Mouse (Mus musculus) embryonic facial prominence, embryonic 10.5 days (tissue): Measurements from ENCODE around the gene Syngr4. TPM values are rescaled to one million over a fixed set of nuclear protein-coding genes. Genes with fewer than 3 reads are reported as not detected.

Source experiments
- DNase-seq: peaks from one replicate; pipeline ENCODE4 v3.0.0-alpha.2; 2017; ENCODE audit warnings: low spot score
- H3K27ac ChIP-seq: fragments of 300-500 bp; sonication (generic); replicated peaks from 2 replicates; pipeline ENCODE4 v1.5.1; 2016; ENCODE audit warnings: mild to moderate bottlenecking
- H3K27me3 ChIP-seq: fragments of 300-500 bp; sonication (generic); replicated peaks from 2 replicates; pipeline ENCODE4 v1.6.1; 2016; ENCODE audit warnings: low read depth, mild to moderate bottlenecking; ENCODE audit not compliant: poor library complexity, severe bottlenecking
- H3K36me3 ChIP-seq: fragments of 300-500 bp; sonication (generic); replicated peaks from 2 replicates; pipeline ENCODE4 v1.6.1; 2016; ENCODE audit warnings: mild to moderate bottlenecking, moderate library complexity
- H3K4me1 ChIP-seq: fragments of 300-500 bp; sonication (generic); 2 replicates; pipeline ENCODE4 v1.6.1; 2016
- H3K4me3 ChIP-seq: fragments of 300-500 bp; sonication (generic); 2 replicates; pipeline ENCODE4 v1.5.1; 2016; ENCODE audit warnings: mild to moderate bottlenecking, moderate library complexity
- H3K9me3 ChIP-seq: fragments of 300-500 bp; sonication (generic); 2 replicates; pipeline ENCODE4 v1.6.1; 2016; ENCODE audit warnings: mild to moderate bottlenecking
- WGBS: fragments of 180-500 bp; shearing (Covaris S2); methylation state at CpG from one replicate; pipeline ENCODE4 v1.1.7; 2016; 5-methylcytosine and 5-hydroxymethylcytosine counted together
- polyA plus RNA-seq: library from polyadenylated mRNA; unstranded; fragments of >200 nt; fragmentation: Nextera tagmentation; extraction: Ambion mirVana; gene quantifications from 2 replicates; pipeline ENCODE4 v1.2.1, GENCODE M21; 2016

The Syngr4 gene
- polyA plus RNA-seq, 1 experiment from 2014 or later, result 1.3 TPM

DNA sequence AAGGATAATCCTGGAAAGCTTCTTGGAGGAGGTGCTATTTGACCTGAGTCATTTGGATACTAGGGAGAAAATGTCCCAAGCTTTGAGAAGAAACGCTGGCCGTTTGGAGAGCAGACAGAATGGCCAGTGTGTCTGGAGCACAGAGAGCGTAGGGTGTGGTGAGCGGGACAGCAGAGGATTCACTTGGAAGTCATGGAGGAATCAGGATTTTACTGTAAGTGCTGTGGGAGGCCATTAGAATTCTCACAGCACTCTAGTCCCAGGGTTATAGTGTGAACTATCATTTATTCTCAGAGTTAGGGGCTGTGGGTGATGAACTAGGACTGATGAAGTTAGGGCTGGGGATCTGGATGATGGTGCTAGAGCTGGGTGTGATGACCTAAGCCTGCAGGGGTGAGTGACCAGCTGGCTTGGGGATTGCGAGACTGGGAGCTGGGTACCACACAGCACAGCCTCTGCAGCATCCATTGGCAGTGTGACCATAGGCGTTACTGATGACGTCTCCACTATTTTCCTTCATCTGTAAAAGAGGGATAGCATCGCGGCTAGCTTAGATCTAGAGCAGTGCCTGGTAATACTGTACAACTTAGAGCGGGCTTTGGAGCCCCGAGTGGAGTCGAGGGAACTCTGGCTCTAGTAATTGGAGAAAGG, 25.6 kb upstream of the Syngr4 start:
- 79% methylated on average over 12 of the region's 12 CpGs for WGBS
- no peak for DNase-seq
- Histone ChIP-seq H3K27me3 (peaks cover 18% of the 10 kb centered on the region), H3K9me3 (peaks cover 6% of the 10 kb centered on the region; the same call in 1 of the 2 replicates), H3K4me3 (no peak overlapping the region; the same call in 1 of the 2 replicates), H3K27ac (peak overlapping the region; percentile 83), H3K36me3 (no peaks in the 10 kb centered on the region; the same call in 1 of the 2 replicates), H3K4me1 (peaks cover 54% of the 10 kb centered on the region)

DNA sequence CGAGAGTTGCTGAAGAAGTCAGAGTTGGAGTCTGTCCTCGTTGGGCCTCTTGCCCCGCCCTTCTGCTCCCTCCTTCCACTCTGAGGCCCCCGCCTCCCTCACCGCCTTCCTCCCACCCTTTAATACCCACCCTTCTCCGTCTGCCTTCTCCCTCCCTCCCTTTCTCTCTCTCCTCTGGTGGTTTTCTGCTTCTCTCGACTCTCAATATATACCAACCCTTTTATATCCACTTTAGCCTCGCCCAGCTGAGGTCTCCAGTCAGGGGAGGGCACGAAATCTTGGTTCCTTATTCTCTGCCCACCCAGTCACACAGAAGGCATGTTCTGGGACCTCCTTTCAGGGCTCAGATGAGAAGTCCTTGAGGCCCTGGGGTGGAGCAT, 24.7 kb upstream of the Syngr4 start, which contains the start of gene Emp3:
TSS of gene Emp3 (minus strand) at position 163 of the 380 bp plus-strand sequence.
- Histone ChIP-seq H3K4me3 (peak within 1 kb of the TSS; percentile 38), H3K4me1 (peaks cover 63% of the 10 kb centered on the region), H3K36me3 (no peaks in the 10 kb centered on the region; the same call in 1 of the 2 replicates), H3K27me3 (peaks cover 16% of the 10 kb centered on the region), H3K27ac (peak within 1 kb of the TSS; percentile 83), H3K9me3 (peaks cover 6% of the 10 kb centered on the region; the same call in 1 of the 2 replicates)
- 47% methylated on average over 9 of the region's 9 CpGs for WGBS
- DNase-seq, result no peak

DNA sequence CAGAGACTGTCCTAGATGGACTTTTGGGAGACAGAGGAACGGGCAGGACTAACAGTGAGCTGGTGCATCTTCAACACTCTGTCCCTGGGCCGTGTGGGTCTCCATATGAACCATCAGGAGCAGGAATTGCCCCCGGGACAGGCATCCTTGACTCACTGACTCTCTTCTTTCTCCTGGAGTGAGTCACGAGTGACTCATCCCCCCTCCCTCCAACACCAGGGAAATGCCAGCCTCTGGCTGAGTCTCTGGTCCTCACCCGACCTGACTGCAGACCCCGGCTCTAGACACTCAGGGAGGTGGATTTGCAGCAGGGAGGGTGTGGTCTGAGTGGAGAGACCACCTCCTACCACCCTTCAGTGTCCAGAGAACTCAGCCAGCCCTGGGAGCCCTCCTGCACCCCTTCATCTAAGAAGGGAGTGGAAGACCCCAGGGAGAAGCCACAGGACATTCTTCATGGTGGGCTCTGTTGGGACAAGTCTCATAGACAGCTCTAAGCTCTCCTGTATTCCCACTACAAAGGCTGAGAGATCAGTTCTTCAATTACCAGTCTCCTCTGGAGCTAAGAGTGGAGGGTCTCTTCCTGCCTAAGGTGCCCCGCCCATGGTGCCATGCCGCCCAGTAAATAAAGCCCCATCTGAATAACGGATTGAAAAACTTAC, 24.2 kb upstream of the Syngr4 start:
- H3K27ac ChIP-seq, result peak overlapping the region; percentile 16
- 52% methylated on average over 9 of the region's 9 CpGs for WGBS
- no peaks in the 10 kb centered on the region; the same call in 1 of the 2 replicates for H3K36me3 ChIP-seq
- peaks cover 16% of the 10 kb centered on the region for H3K27me3 ChIP-seq
- peaks cover 6% of the 10 kb centered on the region; the same call in 1 of the 2 replicates for H3K9me3 ChIP-seq
- no peak for DNase-seq
- peak overlapping the region; percentile 38 for H3K4me3 ChIP-seq
- H3K4me1 ChIP-seq, result peaks cover 67% of the 10 kb centered on the region

DNA sequence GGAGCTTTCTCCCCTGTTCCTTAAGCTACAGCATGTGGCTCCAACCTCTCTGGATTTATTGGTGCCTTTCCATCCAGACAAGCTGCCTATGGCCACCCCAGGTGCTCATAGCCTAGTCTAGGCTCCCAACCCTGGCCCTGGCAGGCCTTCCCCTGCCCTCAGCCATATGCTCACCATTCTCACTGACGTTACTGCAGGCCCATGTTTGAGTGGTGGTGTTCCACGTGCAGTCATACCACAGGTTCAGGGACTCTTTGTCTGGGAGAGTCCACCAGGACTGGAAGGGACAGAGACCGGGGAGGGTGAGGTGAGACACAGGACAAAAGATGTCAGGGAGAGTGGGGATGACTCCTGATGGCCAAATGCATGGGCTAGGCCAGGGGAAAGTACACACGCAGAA, 23.2 kb upstream of the Syngr4 start:
- no peak for DNase-seq
- WGBS, result 82% methylated on average over 4 of the region's 4 CpGs
- Histone ChIP-seq H3K9me3 (no peaks in the 10 kb centered on the region), H3K36me3 (no peaks in the 10 kb centered on the region), H3K27me3 (peaks cover 16% of the 10 kb centered on the region), H3K4me1 (peaks cover 67% of the 10 kb centered on the region), H3K27ac (0 out of 2 replicates have a peak overlapping the region, but pooled peaks have one; percentile 16), H3K4me3 (peak overlapping the region; percentile 21; the same call in 1 of the 2 replicates)

DNA sequence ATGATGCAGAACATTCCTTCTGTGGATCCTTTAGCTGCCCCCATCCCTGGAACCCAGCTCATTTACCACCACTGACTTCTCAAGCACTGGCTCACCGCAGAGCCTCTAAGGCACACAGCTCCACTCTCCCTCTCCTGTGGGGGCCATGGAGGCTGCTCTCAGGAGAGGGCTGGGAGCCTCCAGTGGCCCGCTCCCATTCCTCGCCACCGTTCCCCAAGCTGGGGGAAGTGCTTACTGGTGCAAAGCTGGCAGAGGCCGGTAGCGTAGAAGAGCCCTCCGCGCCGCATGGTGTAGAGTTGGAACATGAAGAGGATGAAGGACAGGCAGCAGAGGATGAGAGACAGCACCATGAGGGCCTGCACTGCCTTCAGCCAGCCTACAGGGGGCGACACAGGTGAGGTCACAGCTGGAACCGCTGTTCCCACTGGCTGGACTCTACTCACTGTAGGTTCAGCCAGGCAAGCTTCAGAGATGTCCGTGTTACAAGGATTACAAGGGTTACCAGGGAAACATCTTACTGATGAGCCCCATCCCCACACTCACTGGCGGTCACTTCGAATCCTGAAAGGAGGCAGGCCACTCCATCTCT, 22.7 kb upstream of the Syngr4 start:
- H3K27ac ChIP-seq, result 0 out of 2 replicates have a peak overlapping the region, but pooled peaks have one; percentile 14
- 60% methylated on average over 14 of the region's 14 CpGs for WGBS
- H3K4me3 ChIP-seq, result no peak overlapping the region
- H3K36me3 ChIP-seq, result no peaks in the 10 kb centered on the region; the same call in 1 of the 2 replicates
- DNase-seq, result no peak
- H3K9me3 ChIP-seq, result no peaks in the 10 kb centered on the region
- peaks cover 16% of the 10 kb centered on the region for H3K27me3 ChIP-seq
- H3K4me1 ChIP-seq, result peaks cover 67% of the 10 kb centered on the region

DNA sequence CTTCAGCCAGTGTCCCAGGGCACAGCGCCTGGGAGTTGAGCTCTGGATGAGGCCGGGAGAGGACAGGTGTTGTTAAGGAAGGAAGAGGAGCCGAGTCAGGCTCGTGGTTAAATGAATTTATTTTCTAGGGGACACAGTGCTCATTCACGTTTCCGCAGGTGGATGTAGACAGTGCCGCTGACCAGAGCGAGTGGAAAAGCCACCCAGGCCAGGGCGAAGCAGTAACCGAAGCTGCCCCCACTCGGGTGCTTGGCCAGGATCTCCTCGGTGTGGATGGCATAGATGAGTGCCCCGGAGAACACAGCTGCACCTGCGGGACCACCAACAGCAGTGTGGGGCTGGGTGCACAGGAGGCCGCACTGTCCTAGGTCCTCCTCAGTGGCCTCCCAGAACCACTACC, 21.4 kb upstream of the Syngr4 start:
- DNase-seq, result no peak
- Histone ChIP-seq H3K27me3 (peaks cover 16% of the 10 kb centered on the region), H3K9me3 (no peaks in the 10 kb centered on the region), H3K27ac (peak overlapping the region; percentile 86), H3K4me1 (peaks cover 56% of the 10 kb centered on the region), H3K36me3 (peaks cover 5% of the 10 kb centered on the region; the same call in 1 of the 2 replicates), H3K4me3 (0 out of 2 replicates have a peak overlapping the region, but pooled peaks have one; percentile 41)
- 90% methylated on average over 15 of the region's 15 CpGs for WGBS

DNA sequence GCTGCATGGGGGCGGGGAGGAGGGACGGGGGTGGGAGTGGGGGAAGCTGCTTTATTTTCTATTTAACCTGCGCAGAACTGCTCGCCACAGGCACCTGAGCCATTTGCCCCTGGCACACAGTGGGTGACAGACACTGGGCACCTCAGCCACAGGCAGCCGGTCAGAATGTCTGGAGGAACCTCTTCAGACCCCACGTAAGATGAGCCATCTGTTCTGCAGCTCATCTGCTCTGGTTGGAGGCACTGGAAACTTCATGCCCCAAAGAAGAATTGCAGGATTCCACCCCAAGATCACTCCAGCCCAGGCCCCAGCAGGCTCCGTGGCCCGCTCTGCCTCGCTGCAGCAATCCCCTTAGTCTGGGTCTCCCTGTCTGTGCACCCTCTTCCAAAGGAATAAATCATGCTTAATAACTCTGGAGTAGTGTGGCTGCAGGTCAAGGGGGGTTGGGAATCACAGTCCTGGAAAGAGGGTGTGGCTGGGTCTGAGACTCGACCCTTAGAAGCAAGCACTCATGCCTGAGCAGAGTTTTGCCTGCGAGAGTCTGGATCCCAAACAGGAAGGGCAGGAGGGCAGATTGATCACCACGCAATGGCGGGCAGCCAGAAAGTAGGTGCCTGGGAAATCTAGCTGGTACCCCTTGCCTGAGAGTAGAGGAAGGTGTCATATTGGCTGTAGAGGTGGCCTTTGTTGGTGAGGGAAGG, 20.6 kb upstream of the Syngr4 start:
- Histone ChIP-seq H3K4me3 (peak overlapping the region; percentile 41), H3K27ac (peak overlapping the region; percentile 86), H3K9me3 (no peaks in the 10 kb centered on the region), H3K4me1 (peaks cover 48% of the 10 kb centered on the region), H3K27me3 (peaks cover 16% of the 10 kb centered on the region), H3K36me3 (peaks cover 6% of the 10 kb centered on the region; the same call in 1 of the 2 replicates)
- DNase-seq, result no peak
- 45% methylated on average over 13 of the region's 13 CpGs for WGBS

DNA sequence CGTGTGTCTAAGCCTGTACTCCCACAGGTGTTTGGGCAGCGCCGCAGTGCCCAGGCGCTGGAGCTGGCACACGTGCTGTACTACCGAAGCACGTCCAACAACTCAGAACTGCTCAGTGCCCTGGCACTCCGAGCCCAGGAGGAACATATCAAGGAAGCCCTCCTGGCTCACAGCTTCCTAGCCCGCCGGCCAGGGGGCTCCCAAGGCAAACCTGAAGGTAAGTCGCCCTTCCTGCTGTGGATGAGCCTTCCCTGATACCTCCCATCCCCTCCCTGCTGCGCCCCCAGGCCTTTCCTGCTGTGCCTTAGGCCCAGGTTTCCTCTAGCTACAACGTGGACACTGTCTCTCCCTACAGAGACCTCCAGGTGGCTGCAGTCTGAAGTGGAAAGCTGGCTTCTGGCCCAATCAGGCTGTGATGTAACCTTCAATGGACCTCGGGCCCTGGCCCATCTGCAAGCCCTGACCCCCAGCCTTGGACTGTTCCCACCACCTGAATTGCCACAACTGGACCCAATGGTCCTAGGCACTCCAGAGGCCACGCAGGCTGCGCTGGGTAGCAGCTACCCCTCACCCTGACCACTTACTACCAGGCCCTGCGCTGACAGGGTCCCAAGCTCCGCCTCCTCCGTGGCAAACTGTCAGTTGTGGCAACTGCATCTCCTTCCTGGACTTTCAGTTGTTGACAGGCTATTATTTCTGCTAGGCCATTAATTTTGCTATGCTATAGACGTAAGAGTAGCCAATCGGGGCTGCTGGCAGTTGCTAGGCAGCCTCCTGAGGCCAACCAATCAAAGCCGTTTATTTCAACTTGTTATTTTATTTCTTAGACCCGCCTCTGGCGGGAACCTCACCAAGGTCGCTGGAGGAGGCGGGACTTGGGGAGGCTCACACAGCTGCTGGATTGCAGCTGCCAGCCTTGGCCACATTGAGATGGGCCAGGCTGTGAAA, 19.8 kb upstream of the Syngr4 start:
- H3K9me3 ChIP-seq, result no peaks in the 10 kb centered on the region
- H3K27ac ChIP-seq, result peak overlapping the region; percentile 86
- peak; percentile 83 for DNase-seq
- peak overlapping the region; percentile 41 for H3K4me3 ChIP-seq
- peaks cover 6% of the 10 kb centered on the region for H3K36me3 ChIP-seq
- peaks cover 44% of the 10 kb centered on the region for H3K4me1 ChIP-seq
- H3K27me3 ChIP-seq, result peaks cover 16% of the 10 kb centered on the region
- 37% methylated on average over 26 of the region's 26 CpGs for WGBS

DNA sequence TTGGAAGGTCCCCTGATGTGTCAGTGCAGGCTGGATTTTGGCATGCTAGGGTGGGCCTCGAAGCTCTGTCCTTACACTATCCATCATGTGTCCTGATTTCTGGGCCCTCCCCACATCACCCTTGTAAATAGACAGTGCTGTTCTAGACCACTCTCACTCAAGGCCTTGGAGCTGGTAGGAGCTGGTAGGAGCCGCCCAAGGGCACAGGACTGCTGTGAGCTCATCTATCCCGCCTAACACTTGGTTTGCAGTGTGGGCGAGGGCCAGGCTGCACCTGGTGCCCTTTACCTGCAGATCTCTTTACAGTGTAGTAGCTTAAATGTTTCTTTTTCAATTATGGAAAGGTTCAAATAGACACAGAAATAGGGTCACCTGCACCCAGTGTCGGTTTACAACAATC, 18.5 kb upstream of the Syngr4 start:
- peaks cover 6% of the 10 kb centered on the region for H3K27me3 ChIP-seq
- no peak for DNase-seq
- H3K36me3 ChIP-seq, result peaks cover 19% of the 10 kb centered on the region
- 90% methylated on average over 5 of the region's 5 CpGs for WGBS
- H3K9me3 ChIP-seq, result peaks cover 1% of the 10 kb centered on the region; the same call in 1 of the 2 replicates
- no peak overlapping the region for H3K27ac ChIP-seq
- H3K4me3 ChIP-seq, result no peak overlapping the region
- H3K4me1 ChIP-seq, result peaks cover 32% of the 10 kb centered on the region

DNA sequence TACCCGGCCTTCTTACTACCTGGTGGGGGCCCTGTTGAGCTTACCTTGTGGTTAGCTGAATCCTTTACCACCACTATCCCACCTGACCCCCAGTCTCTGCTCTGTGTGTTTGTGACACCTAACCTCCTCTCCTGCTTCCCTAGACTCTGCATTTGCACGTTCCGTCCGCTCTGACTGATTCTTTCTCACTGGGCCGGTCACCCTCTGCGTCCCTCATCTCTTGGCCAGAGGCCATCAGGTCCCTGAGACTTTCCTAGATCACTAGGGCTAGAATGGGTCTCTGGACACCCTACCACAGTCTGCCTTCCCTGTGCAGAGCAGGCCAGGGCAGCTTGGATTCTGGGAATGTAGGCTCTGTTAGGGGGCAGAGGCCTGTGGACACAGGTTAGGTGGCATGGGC, 17.6 kb upstream of the Syngr4 start:
- Histone ChIP-seq H3K27ac (peak overlapping the region; percentile 15; the same call in 1 of the 2 replicates), H3K27me3 (no peaks in the 10 kb centered on the region), H3K4me3 (no peak overlapping the region), H3K36me3 (peaks cover 29% of the 10 kb centered on the region), H3K4me1 (peaks cover 29% of the 10 kb centered on the region), H3K9me3 (peaks cover 5% of the 10 kb centered on the region; the same call in 1 of the 2 replicates)
- 85% methylated on average over 6 of the region's 6 CpGs for WGBS
- no peak for DNase-seq

DNA sequence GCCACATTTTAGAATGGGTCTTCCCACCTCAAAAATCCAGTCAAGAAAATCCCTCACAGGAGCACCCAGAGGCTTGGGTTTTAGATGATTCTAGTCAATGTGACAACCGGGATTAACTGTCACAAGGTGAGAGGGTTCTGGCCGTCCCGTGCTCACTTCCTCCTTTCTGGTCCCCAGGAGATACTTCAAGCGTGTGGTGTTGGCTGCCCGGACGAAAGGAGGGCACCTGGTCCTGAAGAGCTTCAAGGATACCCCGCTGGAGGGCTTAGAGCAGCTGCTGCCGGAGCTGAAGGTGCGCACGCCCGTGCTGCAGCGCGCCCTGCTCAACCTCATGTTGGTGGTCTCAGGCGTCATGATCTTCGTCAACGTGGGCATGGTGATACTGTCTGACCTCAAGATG, 12.6 kb upstream of the Syngr4 start:
- peaks cover 36% of the 10 kb centered on the region for H3K36me3 ChIP-seq
- H3K4me3 ChIP-seq, result no peak overlapping the region
- 95% methylated on average over 16 of the region's 16 CpGs for WGBS
- DNase-seq, result no peak
- no peak overlapping the region for H3K27ac ChIP-seq
- H3K27me3 ChIP-seq, result no peaks in the 10 kb centered on the region
- peaks cover 5% of the 10 kb centered on the region; the same call in 1 of the 2 replicates for H3K9me3 ChIP-seq
- H3K4me1 ChIP-seq, result peaks cover under 1% of the 10 kb centered on the region; the same call in 1 of the 2 replicates
